Mouse (Mus musculus) bone marrow, adult 2 months (tissue): ENCODE measurements around the gene Crcp.

Source experiments
- CTCF ChIP-seq: fragments of 200-500 bp; IDR thresholded peaks from 2 replicates; pipeline ENCODE4 v1.5.1; 2011; ENCODE audit warnings: low read length, control low read depth; ENCODE audit not compliant: control insufficient read depth, insufficient read depth
- POLR2A ChIP-seq: fragments of 200-500 bp; IDR thresholded peaks from 2 replicates; pipeline ENCODE4 v1.6.1; 2011; ENCODE audit warnings: low read depth, mild to moderate bottlenecking, control low read depth, low read length, borderline replicate concordance; ENCODE audit not compliant: control insufficient read depth

- TF ChIP-seq POLR2A (no peak), CTCF (no peak)
Measured at GRCm38 (mm10) chr5:130062096-130062495, 33.0 kb downstream of the Crcp start.
